ENCODE assay signal across 29 mouse cellular contexts in the genomic region with DNA sequence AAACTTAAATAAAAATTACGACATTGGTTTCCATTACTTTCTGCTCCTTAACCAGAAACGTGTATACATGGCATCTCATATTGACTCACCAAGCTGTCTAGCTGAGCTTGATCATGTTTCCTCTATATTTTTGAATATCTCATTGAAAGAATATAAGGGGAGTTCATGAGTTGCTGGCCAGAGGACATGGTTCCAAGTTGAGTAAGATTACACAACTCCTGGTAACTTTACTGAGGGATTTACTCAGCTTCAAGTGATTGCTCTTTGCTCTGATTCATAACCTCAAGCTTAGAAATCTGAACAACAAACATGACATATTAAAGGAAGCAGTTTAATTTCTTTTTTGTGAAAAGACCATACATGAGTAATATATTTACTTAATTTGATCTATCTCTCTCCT. TPM values are rescaled to one million over a fixed set of nuclear protein-coding genes. Genes with fewer than 3 reads are reported as not detected.
DNase-seq lines count a peak whose midpoint lies in the region; ATAC-seq and TF ChIP-seq lines count a peak whose summit lies in the region.
"Had no signal": no experiment of that assay in that cellular context is flagged by ENCODE, and none has a peak within 500 bp of the region (broad histone marks: within the 10 kb centered on the region; RNA-seq: fewer than 3 reads in every experiment).

No protein-coding gene starts in this region.

- H3K9me3 ChIP-seq in kidney, embryonic 15.5 days (replicated peaks) = no peaks in the 10 kb centered on the region
- H3K9me3 ChIP-seq: forebrain, embryonic 12.5 days; forebrain, embryonic 15.5 days; G1E; heart, embryonic 12.5 days; heart, embryonic 15.5 days; hindbrain, embryonic 12.5 days; hindbrain, embryonic 15.5 days had no signal

- no peak for ATAC-seq in kidney, embryonic 15.5 days (replicated peaks; ENCODE audit: low FRiP score)
- no peak for ATAC-seq in CD4-positive, CD25-positive, alpha-beta regulatory T cell, adult 4 months
- ATAC-seq: activated CD4-positive, CD25-positive, alpha-beta regulatory T cell, adult 4 months; forebrain, embryonic 15.5 days; intestine, postnatal 0 days had no signal

- H3K9ac ChIP-seq in kidney, embryonic 15.5 days = no peak overlapping the region
- H3K9ac ChIP-seq: forebrain, embryonic 12.5 days; forebrain, embryonic 15.5 days; heart, embryonic 12.5 days; heart, embryonic 15.5 days; hindbrain, embryonic 12.5 days; hindbrain, embryonic 15.5 days had no signal

- H3K4me3 ChIP-seq in embryonic fibroblast, embryonic 13.5 days (ENCODE audit: insufficient read depth, low read length) = no peak overlapping the region
- H3K4me3 ChIP-seq in kidney, embryonic 15.5 days (replicated peaks) = no peak overlapping the region
- H3K4me3 ChIP-seq: forebrain, embryonic 12.5 days; forebrain, embryonic 15.5 days; heart, embryonic 12.5 days; heart, embryonic 15.5 days; hindbrain, embryonic 12.5 days; hindbrain, embryonic 15.5 days had no signal

- peak overlapping the region; percentile 52; the same call in 1 of the 2 replicates for H3K27ac ChIP-seq in embryonic fibroblast, embryonic 13.5 days (ENCODE audit: insufficient read depth, low read length)
- H3K27ac ChIP-seq in kidney, embryonic 15.5 days = no peak overlapping the region
- H3K27ac ChIP-seq: forebrain, embryonic 12.5 days; forebrain, embryonic 15.5 days; heart, embryonic 15.5 days; hindbrain, embryonic 12.5 days; hindbrain, embryonic 15.5 days had no signal

- no peak for TF ChIP-seq CTCF in embryonic fibroblast, embryonic 13.5 days (IDR thresholded peaks at IDR 0.05; ENCODE audit: borderline replicate concordance, insufficient read depth, low read length)

- no peaks in the 10 kb centered on the region for H3K27me3 ChIP-seq in kidney, embryonic 15.5 days
- H3K27me3 ChIP-seq: CH12.LX; forebrain, embryonic 12.5 days; forebrain, embryonic 15.5 days; heart, embryonic 12.5 days; heart, embryonic 15.5 days; hindbrain, embryonic 12.5 days; hindbrain, embryonic 15.5 days had no signal

- no peak overlapping the region for H3K4me2 ChIP-seq in kidney, embryonic 15.5 days
- H3K4me2 ChIP-seq: forebrain, embryonic 12.5 days; forebrain, embryonic 15.5 days; heart, embryonic 12.5 days; heart, embryonic 15.5 days; hindbrain, embryonic 12.5 days; hindbrain, embryonic 15.5 days had no signal

- peak; percentile 1 for DNase-seq in 3134 (ENCODE audit: extremely low read depth, insufficient read length, low spot score)
- DNase-seq in NIH3T3 (ENCODE audit: low read depth) = peak; percentile 52
- no peak for DNase-seq in frontal cortex, postnatal 36 days (ENCODE audit: low spot score in 2 of 2)
- DNase-seq: adrenal gland, postnatal 10 days; adrenal gland, postnatal 36 days; cerebellum, adult 18-20 months; cerebellum, adult 9-10 months; cerebellum, postnatal 14 days; gastrocnemius, postnatal 10 days; heart, adult 11 months; heart, postnatal 10 days; heart, postnatal 4 days; kidney, adult 2 months had no signal

- H3K36me3 ChIP-seq in kidney, embryonic 15.5 days = no peaks in the 10 kb centered on the region
- H3K36me3 ChIP-seq: forebrain, embryonic 12.5 days; forebrain, embryonic 15.5 days; G1E; heart, embryonic 12.5 days; heart, embryonic 15.5 days; hindbrain, embryonic 12.5 days; hindbrain, embryonic 15.5 days had no signal

- no peak for TF ChIP-seq POLR2A in embryonic fibroblast, embryonic 13.5 days (IDR thresholded peaks at IDR 0.05; ENCODE audit: low read depth, low read length)

- H3K4me1 ChIP-seq in embryonic fibroblast, embryonic 13.5 days (ENCODE audit: control insufficient read depth, insufficient read depth, low read length) = no peaks in the 10 kb centered on the region
- H3K4me1 ChIP-seq in kidney, embryonic 15.5 days = no peaks in the 10 kb centered on the region
- H3K4me1 ChIP-seq: forebrain, embryonic 12.5 days; forebrain, embryonic 15.5 days; heart, embryonic 12.5 days; heart, embryonic 15.5 days; hindbrain, embryonic 12.5 days; hindbrain, embryonic 15.5 days had no signal

- 70% methylated on average over 2 of the region's 2 CpGs for WGBS in kidney, embryonic 15.5 days

RNA-seq across cellular contexts. Expression of gene Il13ra2, which starts 6.4 kb away (rescaled TPM):
- polyA plus RNA-seq in embryonic fibroblast, embryonic 13.5 days (2011; ENCODE audit: insufficient read length, low read depth, missing spikeins) = 0.32 TPM in 1 of 2 replicates, not detected in the other
- polyA plus RNA-seq in kidney, embryonic 15.5 days (2015; fragmentation: Nextera tagmentation; extraction: Ambion mirVana) = 0.10 and 0.14 TPM in 2 replicates
- not detected for polyA plus RNA-seq in CD4-positive, CD25-positive, alpha-beta regulatory T cell, adult 4 months (2017; shearing (Covaris generic))
- polyA plus RNA-seq: activated CD4-positive, CD25-positive, alpha-beta regulatory T cell, adult 4 months; embryonic facial prominence, embryonic 11.5 days; forebrain, embryonic 12.5 days; forebrain, embryonic 15.5 days; G1E; heart, embryonic 12.5 days; heart, embryonic 15.5 days; hindbrain, embryonic 15.5 days; intestine, embryonic 14.5 days; intestine, postnatal 0 days had no signal

RNA-seq across cellular contexts. Expression of gene Vmn1r239-ps, which starts 18.1 kb away (rescaled TPM):
- not detected in 2 replicates for polyA plus RNA-seq in embryonic fibroblast, embryonic 13.5 days (2011; ENCODE audit: insufficient read length, low read depth, missing spikeins)
- not detected in 2 replicates for polyA plus RNA-seq in kidney, embryonic 15.5 days (2015; fragmentation: Nextera tagmentation; extraction: Ambion mirVana)
- not detected for polyA plus RNA-seq in CD4-positive, CD25-positive, alpha-beta regulatory T cell, adult 4 months (2017; shearing (Covaris generic))
- polyA plus RNA-seq: activated CD4-positive, CD25-positive, alpha-beta regulatory T cell, adult 4 months; embryonic facial prominence, embryonic 11.5 days; embryonic facial prominence, embryonic 14.5 days; forebrain, embryonic 12.5 days; forebrain, embryonic 15.5 days; G1E; heart, embryonic 12.5 days; heart, embryonic 15.5 days; hindbrain, embryonic 12.5 days; hindbrain, embryonic 15.5 days; intestine, embryonic 14.5 days; intestine, postnatal 0 days; kidney, adult 2 months had no signal

Comparison
In these comparisons a context has a peak if more than half of its experiments do, and no peak if none do; other contexts are left out.
1. DNase-seq: peak in 3134 (single experiment) and NIH3T3 (single experiment); none in frontal cortex, postnatal 36 days (0 of 2).